Mouse (Mus musculus) c-Kit-negative CD71-positive TER-119-positive erythroid progenitor cells, embryonic 14.5 days (primary cell): ENCODE data around the gene Cbfa2t2.
"Not testable (repeated sequence)": the region's sequence is repeated elsewhere in the genome, so short reads cannot be mapped to it uniquely, and the experiment has no call there.

Experiments
- DNase-seq: peaks from one replicate; pipeline ENCODE4 v3.0.0-alpha.2; 2013; ENCODE audit warnings: low read depth, low spot score

Gene Cbfa2t2

GRCm38 (mm10) chr2:154474251-154475061, 38.2 kb downstream of the Cbfa2t2 start:
- DNase-seq = no peak

GRCm38 (mm10) chr2:154475062-154475349, 38.7 kb downstream of the Cbfa2t2 start:
- no peak for DNase-seq

- no peak for DNase-seq
These were observed 39.6 kb downstream of the Cbfa2t2 start for GRCm38 (mm10) chr2:154475861-154476260.

GRCm38 (mm10) chr2:154477028-154477427, 40.7 kb downstream of the Cbfa2t2 start:
- DNase-seq = no peak

- DNase-seq = no peak
These were observed 55.5 kb downstream of the Cbfa2t2 start for GRCm38 (mm10) chr2:154491788-154492187.

GRCm38 (mm10) chr2:154493559-154493958, 57.3 kb downstream of the Cbfa2t2 start:
- DNase-seq = not testable (repeated sequence)

- no peak for DNase-seq
These were observed 58.7 kb downstream of the Cbfa2t2 start for GRCm38 (mm10) chr2:154495021-154495420.

- DNase-seq = no peak
These were observed 62.3 kb downstream of the Cbfa2t2 start for GRCm38 (mm10) chr2:154498571-154498970.

- no peak for DNase-seq
These were observed 63.5 kb downstream of the Cbfa2t2 start for GRCm38 (mm10) chr2:154499717-154500247.

GRCm38 (mm10) chr2:154500758-154501157, 64.5 kb downstream of the Cbfa2t2 start:
- DNase-seq = no peak

GRCm38 (mm10) chr2:154507076-154507475, 70.8 kb downstream of the Cbfa2t2 start:
- DNase-seq = no peak

GRCm38 (mm10) chr2:154507566-154508283, 71.4 kb downstream of the Cbfa2t2 start:
- DNase-seq = no peak

GRCm38 (mm10) chr2:154508450-154508849, 72.2 kb downstream of the Cbfa2t2 start:
- DNase-seq = no peak

GRCm38 (mm10) chr2:154510141-154510540, 73.9 kb downstream of the Cbfa2t2 start:
- no peak for DNase-seq

GRCm38 (mm10) chr2:154516944-154517343, 80.7 kb downstream of the Cbfa2t2 start:
- no peak for DNase-seq

- no peak for DNase-seq
These were observed 81.1 kb downstream of the Cbfa2t2 start for GRCm38 (mm10) chr2:154517424-154517823.

- no peak for DNase-seq
These were observed 85.2 kb downstream of the Cbfa2t2 start for GRCm38 (mm10) chr2:154521449-154521848.

- DNase-seq = no peak
These were observed 86.1 kb downstream of the Cbfa2t2 start for GRCm38 (mm10) chr2:154522334-154522733.

- no peak for DNase-seq
These were observed 89.0 kb downstream of the Cbfa2t2 start for GRCm38 (mm10) chr2:154525285-154525684.

- DNase-seq = no peak
These were observed 90.2 kb downstream of the Cbfa2t2 start for GRCm38 (mm10) chr2:154526531-154526930.

GRCm38 (mm10) chr2:154532888-154533287, 96.6 kb downstream of the Cbfa2t2 start:
- DNase-seq = no peak

- no peak for DNase-seq
These were observed 98.5 kb downstream of the Cbfa2t2 start for GRCm38 (mm10) chr2:154534704-154535270.
